Mouse (Mus musculus) liver, embryonic 14 days (tissue): ENCODE measurements around the gene Prkd3. TPM values are rescaled to one million over a fixed set of nuclear protein-coding genes. Genes with fewer than 3 reads are reported as not detected.

ENCODE experiments used
- polyA plus RNA-seq: library from polyadenylated mRNA; depleted of rRNA; stranded (reverse); fragments of >200 nt; gene quantifications from 2 replicates; pipeline ENCODE4 v1.2.3, GENCODE M21; 2012; rRNA removed

The Prkd3 gene
- polyA plus RNA-seq = 5.5 and 6.7 TPM in 2 replicates

GRCm38 (mm10) chr17:79020208-79020983 is at the start of gene Prkd3:
Prkd3 (minus strand) TSS chr17:79020816.

DNA sequence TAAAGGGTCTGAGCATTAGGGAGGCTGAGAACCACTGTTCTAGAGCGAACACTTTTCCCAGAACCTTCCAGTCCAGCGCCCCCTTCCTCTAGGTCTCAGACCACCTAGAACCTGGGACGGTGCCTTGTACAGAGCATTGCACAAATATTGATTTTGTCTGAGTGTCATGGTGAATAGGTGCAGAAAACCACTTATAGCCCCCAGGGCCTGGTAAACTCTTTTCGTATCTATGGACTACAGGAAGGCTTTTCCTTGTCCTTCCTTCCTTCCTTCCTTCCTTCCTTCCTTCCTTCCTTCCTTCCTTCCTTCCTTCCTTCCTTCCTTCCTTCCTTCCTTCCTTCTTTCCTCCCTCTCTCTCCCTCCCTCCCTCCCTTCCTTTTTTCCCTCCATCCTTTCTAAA is 31.0 kb upstream of the Prkd3 start, which contains the start of gene Qpct:
Qpct (plus strand) TSS at position 301 of the 400 bp plus-strand sequence.

GRCm38 (mm10) chr17:78936466-78937228 is 84.0 kb downstream of the Prkd3 start, which contains the start of the genes Cebpz and Ndufaf7:
Cebpz (minus strand) TSS chr17:78937066.
Ndufaf7 (plus strand) TSS chr17:78937136.

DNA sequence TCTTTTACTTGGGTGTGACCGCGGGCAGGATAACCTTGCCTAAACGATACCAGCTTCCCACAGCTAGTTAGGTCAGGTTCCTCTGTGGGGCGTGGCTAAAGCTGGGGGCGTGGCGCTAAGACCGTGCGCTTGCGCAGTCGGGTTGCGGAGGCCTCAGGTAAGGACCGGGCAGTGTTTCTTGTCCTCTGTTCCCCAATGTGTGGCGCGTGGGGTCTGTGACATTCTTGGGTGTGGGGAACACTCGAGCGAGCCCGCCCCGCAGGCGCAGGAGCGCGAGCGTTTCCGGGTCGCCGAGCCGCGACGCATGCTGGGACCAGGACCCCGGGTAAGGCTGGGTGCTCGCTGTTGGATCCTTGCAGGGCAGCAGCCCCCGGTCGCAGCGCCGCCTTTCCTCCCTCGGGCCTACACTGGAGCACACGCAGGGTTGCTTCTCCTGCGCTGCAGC is 104.2 kb downstream of the Prkd3 start, which contains the start of gene Cebpzos:
Cebpzos (plus strand) TSS at position 132 of the 445 bp plus-strand sequence.

DNA sequence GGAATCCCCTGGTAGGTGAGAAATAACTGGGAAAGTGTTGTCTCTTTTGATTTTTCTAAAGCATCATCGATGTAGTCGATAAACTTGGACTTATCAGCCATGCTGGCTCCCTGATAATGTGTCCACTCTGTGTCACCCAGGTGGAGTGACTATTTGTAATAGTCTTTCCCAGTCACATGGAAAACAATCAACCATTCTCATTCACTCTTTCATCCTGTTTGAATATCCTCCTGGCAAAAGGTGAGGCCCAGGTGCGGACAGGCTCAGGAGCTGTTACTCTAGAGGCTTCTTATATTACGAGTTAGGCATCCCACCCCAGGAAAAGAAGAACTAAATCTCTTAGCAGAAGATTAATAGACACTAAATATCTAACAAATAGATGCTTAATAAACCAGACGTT is 113.7 kb downstream of the Prkd3 start, which contains the start of gene Sult6b1:
Sult6b1 (minus strand) TSS at position 101 of the 400 bp plus-strand sequence.

Other genes starting within 250 kb of the Prkd3 start
- gene Heatr5b, start 185.5 kb downstream of the Prkd3 start, polyA plus RNA-seq = 4.8 and 5.0 TPM in 2 replicates
- 9.0 and 10.9 TPM in 2 replicates for gene Gpatch11, start 185.2 kb downstream of the Prkd3 start, polyA plus RNA-seq
- gene Eif2ak2, start 138.2 kb downstream of the Prkd3 start, polyA plus RNA-seq = 4.5 and 5.7 TPM in 2 replicates
- 0.01 TPM in 1 of 2 replicates, not detected in the other for gene Sult6b1, start 113.8 kb downstream of the Prkd3 start, polyA plus RNA-seq
- 17.7 and 19.5 TPM in 2 replicates for gene Cebpzos, start 104.3 kb downstream of the Prkd3 start, polyA plus RNA-seq
- gene Cebpz, start 83.8 kb downstream of the Prkd3 start, polyA plus RNA-seq = 10.1 and 10.5 TPM in 2 replicates
- 12.0 and 13.4 TPM in 2 replicates for gene Ndufaf7, start 83.7 kb downstream of the Prkd3 start, polyA plus RNA-seq
- 9.4 and 11.9 TPM in 2 replicates for gene Qpct, start 31.1 kb upstream of the Prkd3 start, polyA plus RNA-seq